Mouse (Mus musculus) forebrain, embryonic 14.5 days (tissue): Measurements from ENCODE around the gene Tsn. TPM values are rescaled to one million over a fixed set of nuclear protein-coding genes. Genes with fewer than 3 reads are reported as not detected.

ENCODE experiments used
- ATAC-seq: fragments of 200-750 bp; cut with Nextera tagmentation; 2 replicates; pipeline ENCODE4 v1.8.0; 2017; ENCODE audit warnings: mild to moderate bottlenecking, moderate library complexity
- DNase-seq: peaks from one replicate; pipeline ENCODE4 v3.0.0-alpha.2; 2015; ENCODE audit warnings: low spot score
- H3K27ac ChIP-seq: fragments of 300-500 bp; sonication (generic); 2 replicates; pipeline ENCODE4 v1.5.1; 2014; ENCODE audit warnings: low read depth, mild to moderate bottlenecking, control low read depth, low read length, moderate library complexity
- H3K27me3 ChIP-seq: fragments of 300-500 bp; sonication (generic); replicated peaks from 2 replicates; pipeline ENCODE4 v1.6.1; 2014; ENCODE audit warnings: low read length, control low read depth, mixed read lengths; ENCODE audit not compliant: control insufficient read depth, insufficient read depth
- H3K36me3 ChIP-seq: fragments of 300-500 bp; sonication (generic); 2 replicates; pipeline ENCODE4 v1.6.1; 2014; ENCODE audit warnings: low read length, control low read depth; ENCODE audit not compliant: control insufficient read depth, insufficient read depth
- H3K4me1 ChIP-seq: fragments of 300-500 bp; sonication (generic); 2 replicates; pipeline ENCODE4 v1.6.1; 2014; ENCODE audit warnings: antibody characterized with exemption, low read length, control low read depth; ENCODE audit not compliant: control insufficient read depth, insufficient read depth
- H3K4me2 ChIP-seq: fragments of 300-500 bp; sonication (generic); 2 replicates; pipeline ENCODE4 v1.6.1; 2014; ENCODE audit warnings: mild to moderate bottlenecking, control low read depth, low read length
- H3K4me3 ChIP-seq: fragments of 300-500 bp; sonication (generic); 2 replicates; pipeline ENCODE4 v1.5.1; 2014; ENCODE audit warnings: low read depth, low read length, control low read depth
- H3K9ac ChIP-seq: fragments of 300-500 bp; sonication (generic); 2 replicates; pipeline ENCODE4 v1.6.1; 2014; ENCODE audit warnings: mild to moderate bottlenecking, low read length, control low read depth, moderate library complexity
- H3K9me3 ChIP-seq: fragments of 300-500 bp; sonication (generic); replicated peaks from 2 replicates; pipeline ENCODE4 v1.6.1; 2016; ENCODE audit warnings: low read length, control low read depth, mixed read lengths; ENCODE audit not compliant: control insufficient read depth
- WGBS: fragments of 180-500 bp; shearing (Covaris S2); extraction: QIAGEN DNeasy Blood & Tissue Kit; methylation state at CpG from one replicate; pipeline ENCODE4 v1.1.7; 2014; 5-methylcytosine and 5-hydroxymethylcytosine counted together
- polyA plus RNA-seq: library from polyadenylated mRNA; unstranded; fragments of >200 nt; fragmentation: Nextera tagmentation; extraction: Ambion mirVana; gene quantifications from 2 replicates; pipeline ENCODE4 v1.2.1, GENCODE M21; 2014

Gene Tsn
- polyA plus RNA-seq: 508 and 512 TPM in 2 replicates

DNA sequence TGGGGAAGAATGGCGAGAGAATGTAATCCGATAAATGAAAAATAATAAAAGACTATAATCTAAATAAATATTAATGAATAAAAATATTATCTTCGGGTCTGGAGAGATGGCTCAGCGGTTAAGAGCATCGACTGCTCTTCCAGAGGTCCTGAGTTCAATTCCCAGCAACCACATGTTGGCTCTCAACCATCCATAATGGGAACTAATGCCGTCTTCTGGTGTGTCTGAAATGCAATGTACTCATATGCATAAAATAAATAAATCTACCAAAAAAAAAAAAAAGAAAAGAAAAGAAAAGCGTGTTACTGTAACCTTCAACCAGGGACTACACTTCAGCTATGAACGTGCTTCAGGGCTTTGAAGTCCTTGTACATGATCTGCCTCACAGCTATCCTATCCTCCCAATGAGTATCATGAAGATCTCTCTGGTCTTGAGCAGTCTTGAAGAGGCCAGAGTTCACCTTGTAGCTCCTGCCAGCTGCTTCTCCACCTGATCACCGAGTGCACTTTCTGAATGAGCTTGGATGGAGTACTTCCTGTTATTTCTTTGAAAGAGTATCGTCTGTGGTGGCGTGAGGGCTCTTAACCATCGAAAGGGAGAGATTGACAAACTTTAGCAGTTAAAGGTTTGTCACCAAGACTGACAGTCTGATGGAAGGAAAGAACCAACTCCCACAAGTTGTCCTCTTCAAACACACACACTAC is at the start of gene Tsn:
Gene Tsn, minus strand, starts transcription at position 118 of the 705 bp plus-strand sequence.
- WGBS: 57% methylated on average over 12 of the region's 12 CpGs
- peak within 1 kb of the TSS; percentile 78 for H3K4me2 ChIP-seq
- no peaks in the 10 kb centered on the region for H3K27me3 ChIP-seq
- peak within 1 kb of the TSS; percentile 95 for H3K27ac ChIP-seq
- peaks cover 7% of the 10 kb centered on the region for H3K4me1 ChIP-seq
- peak within 1 kb of the TSS; percentile 79 for H3K4me3 ChIP-seq
- ATAC-seq (peak; percentile 45), DNase-seq (no peak)
- H3K9me3 ChIP-seq: no peaks in the 10 kb centered on the region
- peak within 1 kb of the TSS; percentile 91 for H3K9ac ChIP-seq
- H3K36me3 ChIP-seq: peaks cover 9% of the 10 kb centered on the region; the same call in 1 of the 2 replicates

- DNase-seq: no peak
- H3K27me3 ChIP-seq: no peaks in the 10 kb centered on the region
- no peak for ATAC-seq
- no peaks in the 10 kb centered on the region for H3K36me3 ChIP-seq
- H3K4me2 ChIP-seq: no peak overlapping the region
- H3K4me3 ChIP-seq: no peak overlapping the region
- no peak overlapping the region for H3K27ac ChIP-seq
- H3K4me1 ChIP-seq: no peaks in the 10 kb centered on the region
- no peaks in the 10 kb centered on the region for H3K9me3 ChIP-seq
- H3K9ac ChIP-seq: no peak overlapping the region
- WGBS: 61% methylated on average over 6 of the region's 6 CpGs
These were observed 47.7 kb upstream of the Tsn start for GRCm38 (mm10) chr1:118359071-118359761.

GRCm38 (mm10) chr1:118349922-118350321 is 38.4 kb upstream of the Tsn start:
- H3K4me1 ChIP-seq: no peaks in the 10 kb centered on the region
- no peak overlapping the region for H3K4me3 ChIP-seq
- DNase-seq (no peak), ATAC-seq (no peak)
- no peaks in the 10 kb centered on the region for H3K27me3 ChIP-seq
- WGBS: 86% methylated on average over 3 of the region's 3 CpGs
- H3K9me3 ChIP-seq: no peaks in the 10 kb centered on the region
- H3K36me3 ChIP-seq: no peaks in the 10 kb centered on the region
- no peak overlapping the region for H3K27ac ChIP-seq
- H3K9ac ChIP-seq: no peak overlapping the region
- H3K4me2 ChIP-seq: no peak overlapping the region

GRCm38 (mm10) chr1:118343649-118344435 is 32.3 kb upstream of the Tsn start:
- Histone ChIP-seq H3K4me3 (no peak overlapping the region), H3K4me2 (no peak overlapping the region), H3K4me1 (no peaks in the 10 kb centered on the region), H3K27me3 (no peaks in the 10 kb centered on the region), H3K27ac (no peak overlapping the region), H3K9me3 (no peaks in the 10 kb centered on the region), H3K9ac (no peak overlapping the region), H3K36me3 (no peaks in the 10 kb centered on the region)
- no peak for DNase-seq
- ATAC-seq: no peak
- 42% methylated on average over 6 of the region's 6 CpGs for WGBS

DNA sequence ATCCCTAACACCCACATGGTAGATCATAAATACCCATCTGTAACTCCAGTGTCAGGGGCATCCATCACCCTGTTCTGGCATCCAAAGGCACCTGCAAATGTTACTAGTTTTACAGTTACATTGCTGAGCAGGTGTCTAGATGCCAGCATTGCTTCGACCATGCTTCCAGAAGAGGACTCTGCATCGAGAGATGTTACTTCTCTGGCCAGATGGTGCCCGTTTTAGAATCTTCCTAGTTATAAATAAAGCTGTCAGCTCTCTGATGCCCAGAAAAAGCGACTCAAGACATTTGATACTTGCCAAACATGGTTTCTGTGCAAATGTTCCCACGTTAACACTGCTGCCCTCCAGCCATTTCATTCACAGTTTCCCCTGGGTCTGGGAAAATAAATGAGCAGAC is 26.4 kb upstream of the Tsn start:
- Histone ChIP-seq H3K4me2 (no peak overlapping the region), H3K27me3 (no peaks in the 10 kb centered on the region), H3K36me3 (peaks cover 24% of the 10 kb centered on the region), H3K4me1 (no peaks in the 10 kb centered on the region), H3K4me3 (no peak overlapping the region), H3K9ac (no peak overlapping the region), H3K9me3 (no peaks in the 10 kb centered on the region), H3K27ac (no peak overlapping the region)
- 77% methylated on average over 5 of the region's 5 CpGs for WGBS
- ATAC-seq (no peak), DNase-seq (no peak)

DNA sequence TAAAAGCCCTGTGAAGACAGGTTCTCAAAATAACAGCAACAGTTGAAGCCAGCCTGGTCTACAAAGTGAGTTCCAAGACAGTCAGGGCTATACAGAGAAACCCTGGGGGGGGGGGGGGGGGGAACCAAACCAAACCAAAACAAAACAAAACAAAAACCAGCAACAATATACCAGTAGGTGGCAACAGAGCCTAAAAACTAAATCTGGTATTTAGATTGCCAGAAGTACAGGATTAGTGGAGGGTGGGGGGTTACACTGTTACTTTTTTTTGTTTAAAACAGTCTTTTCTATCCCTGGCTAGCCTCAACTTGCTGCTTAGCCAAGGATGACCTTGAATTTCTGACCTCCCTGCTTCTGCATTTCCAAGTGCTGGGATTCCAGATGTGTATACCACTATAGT is 24.3 kb upstream of the Tsn start:
- ATAC-seq (no peak), DNase-seq (peak; percentile 33)
- Histone ChIP-seq H3K36me3 (peaks cover 45% of the 10 kb centered on the region), H3K4me2 (no peak overlapping the region), H3K27ac (no peak overlapping the region), H3K27me3 (no peaks in the 10 kb centered on the region), H3K9ac (no peak overlapping the region), H3K9me3 (no peaks in the 10 kb centered on the region), H3K4me1 (no peaks in the 10 kb centered on the region), H3K4me3 (no peak overlapping the region)

- DNase-seq: no peak
- no peak overlapping the region for H3K4me3 ChIP-seq
- no peaks in the 10 kb centered on the region for H3K9me3 ChIP-seq
- no peak overlapping the region for H3K9ac ChIP-seq
- no peak for ATAC-seq
- H3K27ac ChIP-seq: no peak overlapping the region
- no peak overlapping the region for H3K4me2 ChIP-seq
- peaks cover 53% of the 10 kb centered on the region for H3K36me3 ChIP-seq
- no peaks in the 10 kb centered on the region for H3K27me3 ChIP-seq
- H3K4me1 ChIP-seq: no peaks in the 10 kb centered on the region
- WGBS: 89% methylated on average over 9 of the region's 9 CpGs
These were observed 23.5 kb upstream of the Tsn start for GRCm38 (mm10) chr1:118334749-118335713.

DNA sequence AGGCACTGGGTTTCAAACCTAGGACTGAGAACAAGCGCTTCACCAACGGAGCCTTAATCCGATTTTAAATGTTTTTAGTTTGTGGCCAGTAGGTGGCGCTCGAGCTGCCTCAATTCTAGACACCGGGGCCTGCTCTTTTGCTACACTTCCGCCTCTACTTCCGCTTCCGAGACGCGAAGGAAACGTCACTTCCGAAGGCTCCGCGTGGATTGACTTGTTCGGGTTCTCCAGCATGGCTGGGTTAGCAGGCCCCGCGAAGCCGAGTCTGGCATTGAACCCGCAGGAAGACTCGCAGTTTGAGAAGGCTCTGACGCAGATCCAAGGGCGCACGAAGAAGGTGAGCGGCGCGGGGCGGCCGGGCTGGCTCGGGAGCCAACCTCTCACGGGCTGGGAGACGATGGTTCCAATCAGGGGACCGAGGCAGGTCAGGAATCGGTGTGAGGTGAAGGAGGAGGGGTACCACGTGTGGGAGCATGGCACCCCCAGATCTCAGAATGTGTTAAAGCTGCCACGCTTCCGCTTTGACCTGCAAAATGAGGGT is 10.2 kb upstream of the Tsn start, which contains the start of gene Nifk:
Gene Nifk, plus strand, starts transcription at position 179 of the 541 bp plus-strand sequence.
- ATAC-seq: peak; percentile 97
- Histone ChIP-seq H3K27me3 (no peaks in the 10 kb centered on the region), H3K9me3 (no peaks in the 10 kb centered on the region), H3K9ac (peak within 1 kb of the TSS; percentile 76), H3K4me2 (peak within 1 kb of the TSS; percentile 92), H3K27ac (no peak within 1 kb of the TSS), H3K4me1 (peaks cover 6% of the 10 kb centered on the region), H3K36me3 (peaks cover 24% of the 10 kb centered on the region), H3K4me3 (peak within 1 kb of the TSS; percentile 80)
- under 1% methylated on average over 37 of the region's 37 CpGs for WGBS
- DNase-seq: peak; percentile 98
